Mouse (Mus musculus) G1E (cell line): Measurements from ENCODE around the gene Sctr. TPM values are rescaled to one million over a fixed set of nuclear protein-coding genes. Genes with fewer than 3 reads are reported as not detected.

Experiments used
- ATAC-seq: 2 replicates; pipeline ENCODE4 v1.8.0; 2016; ENCODE audit warnings: mild to moderate bottlenecking; ENCODE audit not compliant: insufficient number of reproducible peaks, poor library complexity, low FRiP score, severe bottlenecking; ENCODE audit errors: extremely low read depth
- DNase-seq: peaks from one replicate; pipeline ENCODE4 v3.0.0; 2012; ENCODE audit warnings: low spot score
- H3K27me3 ChIP-seq: 2 replicates; pipeline ENCODE4 v1.6.1; 2012; ENCODE audit warnings: mild to moderate bottlenecking, low read length, inconsistent platforms; ENCODE audit not compliant: insufficient read depth
- H3K36me3 ChIP-seq: replicated peaks from 2 replicates; pipeline ENCODE3; 2012; ENCODE audit warnings: mild to moderate bottlenecking, inconsistent platforms
- H3K4me1 ChIP-seq: 2 replicates; pipeline ENCODE4 v1.6.1; 2012; ENCODE audit warnings: low read depth, low read length, inconsistent platforms, mixed read lengths; ENCODE audit not compliant: insufficient read depth
- H3K4me3 ChIP-seq: 2 replicates; pipeline ENCODE4 v1.5.1; 2012; ENCODE audit warnings: low read depth, mild to moderate bottlenecking, inconsistent platforms, low read length, moderate library complexity, mixed read lengths
- H3K9me3 ChIP-seq: replicated peaks from 2 replicates; pipeline ENCODE4 v1.6.1; 2012; ENCODE audit warnings: inconsistent platforms
- CTCF ChIP-seq: IDR thresholded peaks from 2 replicates; pipeline ENCODE4 v1.5.1; 2012; ENCODE audit warnings: low read depth, low read length, inconsistent platforms, mixed read lengths
- GATA1 ChIP-seq: IDR thresholded peaks from 2 replicates; pipeline ENCODE4 v1.6.1; 2012; ENCODE audit warnings: borderline replicate concordance, low read length, inconsistent platforms, mixed read lengths
- GATA2 ChIP-seq: IDR thresholded peaks from 2 replicates; pipeline ENCODE4 v1.6.1; 2012; ENCODE audit warnings: low read depth, low read length, inconsistent platforms, borderline replicate concordance
- POLR2AphosphoS5 ChIP-seq: IDR thresholded peaks from 2 replicates; pipeline ENCODE4 v1.6.1; 2012; ENCODE audit warnings: low read depth, low read length, inconsistent platforms; ENCODE audit not compliant: insufficient replicate concordance
- TAL1 ChIP-seq: conservative IDR thresholded peaks from 2 replicates; pipeline ENCODE4 v1.6.1; 2012; ENCODE audit warnings: low read depth, low read length, inconsistent platforms, mixed read lengths
- polyA plus RNA-seq: library from polyadenylated mRNA; stranded (reverse); fragments of >175 nt; gene quantifications from 2 replicates; pipeline ENCODE4 v1.2.3, GENCODE M21; 2012
- total RNA-seq, 2 experiments: library from RNA; stranded (forward) in 1 of 2; stranded (reverse) in 1 of 2; fragments of 200-1000 nt in 1 of 2; fragments of >200 nt in 1 of 2; fragmentation: Nextera tagmentation in 1 of 2; gene quantifications; 2 replicates each; pipeline ENCODE4 v1.2.3; 2014 to 2017

Gene Sctr
- total and polyA plus RNA-seq, 3 experiments, result not detected

GRCm38 (mm10) chr1:120069120-120069519, 62.4 kb downstream of the Sctr start:
- no peak for TF ChIP-seq CTCF
- no peak for TF ChIP-seq TAL1
- no peak for TF ChIP-seq GATA2
- TF ChIP-seq GATA1, result no peak
- no peak for TF ChIP-seq POLR2AphosphoS5
- no peak for ATAC-seq

GRCm38 (mm10) chr1:120070168-120070567, 63.5 kb downstream of the Sctr start:
- Histone ChIP-seq H3K4me1 (no peaks in the 10 kb centered on the region), H3K36me3 (no peaks in the 10 kb centered on the region), H3K27me3 (peaks cover 6% of the 10 kb centered on the region; the same call in 1 of the 2 replicates), H3K9me3 (no peaks in the 10 kb centered on the region), H3K4me3 (no peak overlapping the region)
- ATAC-seq (no peak), DNase-seq (no peak)
- TF ChIP-seq GATA2, result no peak
- no peak for TF ChIP-seq TAL1
- TF ChIP-seq CTCF, result no peak
- no peak for TF ChIP-seq POLR2AphosphoS5
- no peak for TF ChIP-seq GATA1

More at GRCm38 (mm10) chr1:120069120-120069519, 62.4 kb downstream of the Sctr start:
- no peak for DNase-seq
- no peaks in the 10 kb centered on the region for H3K36me3 ChIP-seq
- peaks cover 6% of the 10 kb centered on the region; the same call in 1 of the 2 replicates for H3K27me3 ChIP-seq
- no peak overlapping the region for H3K4me3 ChIP-seq
- H3K9me3 ChIP-seq, result no peaks in the 10 kb centered on the region
- H3K4me1 ChIP-seq, result no peaks in the 10 kb centered on the region

GRCm38 (mm10) chr1:120071133-120071532, 64.4 kb downstream of the Sctr start:
- peaks cover 6% of the 10 kb centered on the region; the same call in 1 of the 2 replicates for H3K27me3 ChIP-seq
- H3K36me3 ChIP-seq, result no peaks in the 10 kb centered on the region
- no peak overlapping the region for H3K4me3 ChIP-seq
- DNase-seq (no peak), ATAC-seq (no peak)
- H3K9me3 ChIP-seq, result no peaks in the 10 kb centered on the region
- TF ChIP-seq GATA1 (no peak), TAL1 (no peak), GATA2 (no peak), POLR2AphosphoS5 (no peak), CTCF (no peak)
- H3K4me1 ChIP-seq, result no peaks in the 10 kb centered on the region

GRCm38 (mm10) chr1:120072900-120073299, 66.2 kb downstream of the Sctr start:
- Histone ChIP-seq H3K9me3 (no peaks in the 10 kb centered on the region), H3K36me3 (no peaks in the 10 kb centered on the region), H3K4me3 (no peak overlapping the region), H3K4me1 (no peaks in the 10 kb centered on the region), H3K27me3 (peaks cover 3% of the 10 kb centered on the region; the same call in 1 of the 2 replicates)
- DNase-seq (no peak), ATAC-seq (no peak)
- TF ChIP-seq CTCF (no peak), POLR2AphosphoS5 (no peak), TAL1 (no peak), GATA1 (no peak), GATA2 (no peak)

- TF ChIP-seq GATA2 (no peak), CTCF (no peak), TAL1 (no peak), POLR2AphosphoS5 (no peak), GATA1 (no peak)
These were observed 67.0 kb downstream of the Sctr start, which contains the start of gene Tmem37 for GRCm38 (mm10) chr1:120073519-120074306. Gene Tmem37, minus strand, starts transcription at chr1:120074074.

GRCm38 (mm10) chr1:120074307-120074702, 67.6 kb downstream of the Sctr start:
- no peak for TF ChIP-seq TAL1
- DNase-seq, result no peak

More at GRCm38 (mm10) chr1:120073519-120074306, 67.0 kb downstream of the Sctr start, which contains the start of gene Tmem37:
- Histone ChIP-seq H3K9me3 (no peaks in the 10 kb centered on the region), H3K27me3 (peaks cover 3% of the 10 kb centered on the region; the same call in 1 of the 2 replicates), H3K4me1 (no peaks in the 10 kb centered on the region), H3K4me3 (no peak within 1 kb of the TSS), H3K36me3 (no peaks in the 10 kb centered on the region)
- DNase-seq, result no peak
- ATAC-seq, result no peak

More at GRCm38 (mm10) chr1:120074307-120074702, 67.6 kb downstream of the Sctr start:
- no peak for ATAC-seq
- H3K9me3 ChIP-seq, result no peaks in the 10 kb centered on the region
- peaks cover 3% of the 10 kb centered on the region; the same call in 1 of the 2 replicates for H3K27me3 ChIP-seq
- no peak overlapping the region for H3K4me3 ChIP-seq
- no peaks in the 10 kb centered on the region for H3K4me1 ChIP-seq
- H3K36me3 ChIP-seq, result no peaks in the 10 kb centered on the region
